Mouse (Mus musculus) layer of hippocampus, adult 8-10 months (tissue): ENCODE data around the gene Ttc7b. TPM values are rescaled to one million over a fixed set of nuclear protein-coding genes. Genes with fewer than 3 reads are reported as not detected.
A peak's percentile ranks its signal among the peaks of the same experiment; 100 is the strongest.

ENCODE experiments used
- DNase-seq, 2 experiments: peaks; one replicate each; pipeline ENCODE4 v3.0.0; 2022; ENCODE audit warnings: low spot score in 2 of 2
- total RNA-seq, 4 experiments: library from RNA; stranded (reverse); gene quantifications; 2 replicates each; pipeline ENCODE4 v1.2.4; 2022

Ttc7b gene
- total RNA-seq, 4 experiments from 2014 or later, result 160 to 184 (median 174) TPM

- no peak for DNase-seq
These were observed 5.3 kb upstream of the Ttc7b start for GRCm38 (mm10) chr12:100525939-100526338.

GRCm38 (mm10) chr12:100520077-100520793 is 391 bp downstream of the Ttc7b start:
- peak in 1 of 2 experiments; percentile 31 for DNase-seq

- no peak for DNase-seq
These were observed 946 bp downstream of the Ttc7b start for GRCm38 (mm10) chr12:100519684-100520076.

DNA sequence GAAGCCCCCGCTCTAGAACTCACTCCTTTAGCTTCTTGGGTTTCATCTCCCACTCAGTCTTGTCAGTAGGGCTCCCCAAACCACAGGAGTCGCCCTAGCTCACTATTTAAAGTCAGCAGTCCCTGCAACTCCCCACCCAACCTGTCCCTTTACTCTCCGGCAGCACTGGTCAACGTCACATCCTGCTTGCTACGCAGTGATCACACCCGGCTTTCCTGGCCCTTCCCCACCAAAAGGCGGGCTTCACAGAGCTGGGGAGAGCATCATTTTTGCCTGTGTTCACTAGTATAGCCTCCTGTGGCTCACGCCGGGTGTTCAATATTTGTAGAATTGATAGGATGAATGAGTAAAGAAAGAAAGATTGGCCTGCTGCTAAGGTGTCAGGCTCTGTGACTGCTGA is 3.3 kb downstream of the Ttc7b start:
- DNase-seq, result no peak

DNA sequence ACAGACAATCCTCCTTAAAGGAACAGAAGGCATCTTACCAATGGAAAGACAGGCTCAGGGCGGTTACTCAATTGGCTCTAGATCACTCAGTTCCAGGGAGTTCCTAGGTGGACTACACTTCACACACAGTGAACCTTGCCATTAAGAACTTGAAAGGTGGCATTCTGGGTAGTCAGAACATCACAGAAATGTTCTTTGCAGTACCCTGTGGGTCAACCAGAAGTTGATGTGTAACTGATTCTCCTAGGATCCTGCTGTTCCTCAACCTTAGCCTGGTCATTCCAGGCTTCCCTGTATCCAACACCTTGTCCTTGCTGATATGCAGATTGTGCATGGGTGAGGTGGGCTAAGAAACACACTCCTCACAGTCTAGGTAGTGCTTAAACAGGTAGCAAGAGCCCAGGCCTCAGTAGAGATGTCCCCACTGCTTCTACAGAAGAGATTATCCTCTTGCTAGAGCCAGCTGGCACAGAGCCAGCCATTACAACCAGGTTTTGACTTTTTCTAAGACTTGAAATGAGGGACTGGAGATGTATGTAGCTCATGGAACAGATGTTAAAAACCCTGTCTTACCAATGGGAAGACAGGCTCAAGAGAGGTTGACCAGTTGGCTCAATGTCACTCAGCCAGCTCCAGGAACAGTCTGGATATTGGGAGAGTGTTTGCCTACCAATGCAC is 4.3 kb downstream of the Ttc7b start:
- DNase-seq, result no peak

GRCm38 (mm10) chr12:100515493-100515892 is 5.1 kb downstream of the Ttc7b start:
- no peak for DNase-seq

DNA sequence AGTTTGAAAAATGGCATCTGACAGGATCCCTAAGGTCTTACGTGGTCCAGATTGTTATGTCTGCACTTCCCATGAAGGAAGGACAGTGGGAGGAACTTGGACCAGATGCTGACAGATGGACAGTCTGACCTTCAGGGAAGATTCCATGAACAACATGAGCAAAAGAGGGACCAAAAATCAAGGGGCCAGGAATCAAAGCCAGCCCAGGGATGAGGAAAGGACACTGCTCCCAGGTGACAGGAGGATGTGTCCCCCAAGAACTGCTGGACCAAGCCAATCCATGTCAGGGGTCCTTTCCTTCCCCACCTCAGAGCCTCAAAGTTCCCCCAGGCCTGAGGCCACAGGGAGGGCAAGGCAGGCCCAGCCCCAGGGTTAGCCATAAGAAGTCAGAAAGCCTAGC is 6.0 kb downstream of the Ttc7b start:
- DNase-seq, result no peak

DNA sequence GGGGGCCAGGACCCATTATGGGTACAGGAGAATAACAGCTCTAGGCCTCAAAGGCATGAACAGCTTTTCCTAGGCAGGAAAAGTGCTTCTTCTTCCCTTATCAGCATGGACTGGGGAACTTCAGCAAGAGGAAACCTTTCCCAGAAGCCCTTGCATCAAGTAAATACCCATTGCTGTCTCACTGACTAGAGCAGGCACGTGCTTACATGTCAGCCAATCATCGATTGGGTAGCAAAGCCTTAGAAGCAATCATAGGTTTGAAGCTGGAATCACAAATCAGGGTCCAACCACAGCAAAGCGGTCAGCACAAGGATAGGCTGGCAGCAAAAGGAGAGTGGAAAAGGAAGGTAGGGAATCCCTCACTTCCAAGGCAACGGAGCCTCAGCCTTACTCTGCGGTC is 7.5 kb downstream of the Ttc7b start:
- no peak for DNase-seq

GRCm38 (mm10) chr12:100512641-100513040 is 8.0 kb downstream of the Ttc7b start:
- no peak for DNase-seq

DNA sequence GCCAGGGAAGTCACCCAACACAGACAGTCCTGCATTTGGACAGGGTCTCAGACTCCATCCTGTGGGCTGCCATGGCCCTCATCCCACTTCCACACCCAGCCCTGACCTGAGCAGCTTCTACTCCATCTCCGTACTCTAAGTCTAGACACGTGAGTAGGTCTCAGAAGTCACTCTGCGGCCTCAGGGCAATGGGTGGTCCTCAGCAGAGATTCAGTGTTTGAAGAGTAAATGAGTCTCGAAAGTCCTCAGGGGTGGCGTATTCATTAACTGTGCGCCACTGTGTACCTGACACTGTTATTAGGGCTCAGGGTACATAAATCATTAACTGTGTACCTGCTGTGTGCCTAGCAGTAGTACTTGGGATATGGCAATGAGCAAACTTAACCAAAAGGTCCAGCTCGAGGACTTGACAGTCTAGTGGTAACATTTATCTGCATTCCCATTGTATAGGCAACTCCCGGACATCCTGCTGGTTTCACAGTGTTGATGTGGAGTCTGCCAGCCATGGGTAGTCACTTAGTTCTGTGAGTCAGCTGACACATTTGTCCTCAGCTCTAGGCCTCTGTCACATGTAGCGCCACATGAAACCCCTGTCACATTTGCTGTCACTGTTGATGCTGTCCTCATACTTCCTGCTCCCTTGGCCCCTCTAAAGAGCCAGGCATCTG is 10.9 kb downstream of the Ttc7b start:
- no peak for DNase-seq

DNA sequence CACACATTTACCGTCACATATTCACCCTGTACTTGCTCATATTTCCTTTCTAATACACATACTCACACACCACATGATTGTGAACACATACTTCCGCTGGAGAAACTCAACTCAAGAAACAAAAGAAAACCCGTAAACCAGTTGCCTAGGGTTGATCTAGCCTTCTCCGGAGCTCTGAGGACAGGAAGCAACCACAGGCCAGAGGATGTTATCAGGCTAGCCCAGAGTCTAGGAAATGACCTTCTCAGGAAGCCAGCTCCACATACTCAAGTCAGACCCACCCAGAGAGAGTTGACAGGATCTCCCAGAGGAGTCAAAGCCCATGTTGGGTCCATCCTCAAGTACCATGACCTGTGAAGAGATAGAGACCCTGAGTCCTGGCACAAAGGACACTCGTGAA is 12.0 kb downstream of the Ttc7b start:
- no peak for DNase-seq

GRCm38 (mm10) chr12:100505484-100505883 is 15.1 kb downstream of the Ttc7b start:
- DNase-seq, result no peak

GRCm38 (mm10) chr12:100504585-100504984 is 16.0 kb downstream of the Ttc7b start:
- no peak for DNase-seq

GRCm38 (mm10) chr12:100503659-100504058 is 17.0 kb downstream of the Ttc7b start:
- no peak for DNase-seq

- DNase-seq, result no peak
These were observed 18.1 kb downstream of the Ttc7b start for GRCm38 (mm10) chr12:100502544-100502943.

GRCm38 (mm10) chr12:100501261-100501660 is 19.4 kb downstream of the Ttc7b start:
- DNase-seq, result no peak

DNA sequence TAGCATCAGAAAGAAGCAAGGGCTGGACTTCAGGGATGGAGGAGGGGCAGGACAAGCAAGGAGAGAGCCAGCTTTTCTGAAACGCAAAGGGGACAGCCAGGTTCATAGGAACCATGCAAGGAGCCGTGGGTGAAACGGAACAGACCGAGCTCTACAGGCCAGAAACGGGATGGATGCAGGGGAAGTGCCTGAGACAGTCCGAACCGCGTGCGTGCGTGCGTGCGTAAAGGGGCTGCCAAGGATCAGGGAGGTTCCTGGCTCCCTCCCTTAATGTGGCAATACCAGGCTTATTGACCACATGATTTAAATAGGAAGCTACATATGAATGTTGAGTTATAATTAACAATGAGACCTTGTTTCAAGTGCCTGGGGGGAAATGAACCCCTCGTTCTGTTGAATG is 21.2 kb downstream of the Ttc7b start:
- DNase-seq, result no peak

GRCm38 (mm10) chr12:100498006-100498405 is 22.6 kb downstream of the Ttc7b start:
- DNase-seq, result no peak

- no peak for DNase-seq
These were observed 25.5 kb downstream of the Ttc7b start for GRCm38 (mm10) chr12:100495083-100495482.

DNA sequence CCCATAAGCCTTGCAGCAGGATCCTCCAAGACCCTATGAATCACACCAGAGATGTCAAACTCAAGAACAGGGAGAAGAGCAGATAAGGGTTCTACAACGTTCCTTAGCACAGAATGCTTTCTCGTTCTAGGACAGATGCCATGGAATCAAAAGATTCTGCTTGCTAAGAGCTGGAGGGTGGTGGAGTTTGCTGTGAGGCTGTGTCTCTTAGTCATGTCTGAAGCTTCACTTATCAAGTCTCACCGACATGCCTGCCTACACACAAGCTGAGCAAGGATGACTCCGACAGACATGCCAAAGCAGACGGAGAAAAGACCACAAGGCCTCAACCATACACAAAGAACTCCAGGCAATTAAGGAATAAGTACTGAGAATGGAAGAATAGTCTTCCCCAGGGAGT is 27.4 kb downstream of the Ttc7b start:
- DNase-seq, result peak; percentile 42 to 50

GRCm38 (mm10) chr12:100492676-100493075 is 27.9 kb downstream of the Ttc7b start:
- no peak for DNase-seq

GRCm38 (mm10) chr12:100491967-100492611 is 28.5 kb downstream of the Ttc7b start:
- DNase-seq, result no peak
